Mouse (Mus musculus) kidney, embryonic 16.5 days (tissue): Measurements from ENCODE around the gene Atf6b. TPM values are rescaled to one million over a fixed set of nuclear protein-coding genes. Genes with fewer than 3 reads are reported as not detected.
A peak's percentile ranks its signal among the peaks of the same experiment; 100 is the strongest.

Experiments
- ATAC-seq: fragments of 200-750 bp; cut with Nextera tagmentation; 2 replicates; pipeline ENCODE4 v1.8.0; 2017; ENCODE audit warnings: moderate TSS enrichment; ENCODE audit not compliant: low FRiP score, low TSS enrichment
- H3K27ac ChIP-seq: fragments of 300-500 bp; sonication (generic); 2 replicates; pipeline ENCODE4 v1.5.1; 2014; ENCODE audit warnings: low read length
- H3K27me3 ChIP-seq: fragments of 300-500 bp; sonication (generic); 2 replicates; pipeline ENCODE4 v1.6.1; 2014; ENCODE audit warnings: low read length, control low read depth, mixed read lengths; ENCODE audit not compliant: insufficient read depth
- H3K36me3 ChIP-seq: fragments of 300-500 bp; sonication (generic); 2 replicates; pipeline ENCODE4 v1.6.1; 2014; ENCODE audit warnings: low read length, control low read depth, mixed read lengths; ENCODE audit not compliant: insufficient read depth
- H3K4me1 ChIP-seq: fragments of 300-500 bp; sonication (generic); 2 replicates; pipeline ENCODE4 v1.6.1; 2014; ENCODE audit warnings: low read length, control low read depth, mixed read lengths; ENCODE audit not compliant: insufficient read depth
- H3K4me2 ChIP-seq: fragments of 300-500 bp; sonication (generic); replicated peaks from 2 replicates; pipeline ENCODE4 v1.6.1; 2014; ENCODE audit warnings: low read depth, low read length
- H3K4me3 ChIP-seq: fragments of 300-500 bp; sonication (generic); 2 replicates; pipeline ENCODE4 v1.5.1; 2014; ENCODE audit warnings: mild to moderate bottlenecking, low read length
- H3K9ac ChIP-seq: fragments of 300-500 bp; sonication (generic); replicated peaks from 2 replicates; pipeline ENCODE4 v1.6.1; 2014; ENCODE audit warnings: low read length
- H3K9me3 ChIP-seq: fragments of 300-500 bp; sonication (generic); 2 replicates; pipeline ENCODE4 v1.6.1; 2016; ENCODE audit warnings: low read length, control low read depth
- WGBS: fragments of 180-500 bp; shearing (Covaris S2); extraction: QIAGEN DNeasy Blood & Tissue Kit; methylation state at CpG from one replicate; pipeline ENCODE4 v1.1.7; 2014; 5-methylcytosine and 5-hydroxymethylcytosine counted together
- polyA plus RNA-seq: library from polyadenylated mRNA; unstranded; fragments of >200 nt; fragmentation: Nextera tagmentation; extraction: Ambion mirVana; gene quantifications from 2 replicates; pipeline ENCODE4 v1.2.1, GENCODE M21; 2015

Atf6b gene
- polyA plus RNA-seq, 1 experiment from 2014 or later: 106 TPM

DNA sequence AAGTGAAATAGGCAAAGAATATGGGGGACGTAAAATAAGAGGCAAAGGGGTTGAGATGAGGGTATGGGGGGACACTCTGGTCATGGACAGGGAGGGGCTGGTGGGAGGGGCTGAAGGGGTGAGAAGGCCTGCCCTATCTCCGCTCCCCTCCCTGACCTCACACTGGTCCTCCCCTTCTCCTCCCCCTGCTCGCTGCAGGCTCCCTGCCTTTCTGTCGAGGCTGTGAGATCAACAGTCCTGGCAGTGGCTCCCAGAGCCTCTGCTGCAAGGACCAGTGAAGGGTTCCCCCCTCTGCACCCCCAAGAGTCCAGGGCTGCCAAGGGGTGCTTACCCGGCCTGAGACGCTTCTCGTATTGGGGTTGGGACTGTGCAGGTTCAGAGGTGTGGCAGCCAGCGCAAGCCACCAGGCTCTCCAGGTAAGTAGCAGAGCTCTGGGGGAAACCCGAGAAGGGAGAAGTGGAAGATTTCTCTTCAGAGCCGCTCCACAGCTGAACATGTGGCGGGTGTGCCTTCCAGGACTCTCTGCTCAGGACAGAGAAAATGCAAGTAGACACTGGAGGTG is 13.4 kb downstream of the Atf6b start:
- Histone ChIP-seq H3K27ac (no peak overlapping the region), H3K4me2 (no peak overlapping the region), H3K36me3 (no peaks in the 10 kb centered on the region), H3K4me1 (peaks cover 21% of the 10 kb centered on the region), H3K4me3 (no peak overlapping the region), H3K9ac (no peak overlapping the region), H3K9me3 (no peaks in the 10 kb centered on the region), H3K27me3 (peaks cover 24% of the 10 kb centered on the region)
- ATAC-seq: no peak
- WGBS: 29% methylated on average over 10 of the region's 11 CpGs

DNA sequence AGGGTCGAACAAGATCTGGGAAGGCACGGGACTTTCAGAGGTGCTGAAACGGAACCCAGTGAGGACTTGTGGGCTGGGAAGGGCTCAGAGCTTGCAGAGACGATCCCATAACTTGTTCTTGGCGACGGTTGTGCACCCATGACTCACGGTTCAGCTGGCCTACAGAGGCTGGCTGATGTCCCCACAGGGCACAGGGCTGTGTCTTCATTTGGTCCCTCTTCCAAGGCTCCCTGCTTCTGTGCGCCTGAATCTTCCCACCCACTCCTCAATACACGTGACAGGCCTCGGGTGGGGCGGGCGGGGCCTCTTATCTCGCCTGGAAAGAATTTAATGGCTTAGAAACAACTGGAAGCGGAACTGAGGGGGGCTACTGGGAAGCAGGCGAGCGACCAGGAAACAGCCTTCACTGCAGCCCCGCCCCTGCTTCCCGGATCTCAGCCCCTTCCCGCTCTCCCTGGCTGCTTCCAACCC is 14.2 kb downstream of the Atf6b start:
- peak overlapping the region; percentile 34; the same call in 1 of the 2 replicates for H3K9ac ChIP-seq
- peak overlapping the region; percentile 28 for H3K4me3 ChIP-seq
- no peak overlapping the region for H3K27ac ChIP-seq
- peaks cover 24% of the 10 kb centered on the region for H3K27me3 ChIP-seq
- ATAC-seq: peak; percentile 25; the same call in 1 of the 2 replicates
- 3% methylated on average over 19 of the region's 19 CpGs for WGBS
- H3K4me2 ChIP-seq: peak overlapping the region; percentile 53
- no peaks in the 10 kb centered on the region for H3K36me3 ChIP-seq
- H3K9me3 ChIP-seq: no peaks in the 10 kb centered on the region
- H3K4me1 ChIP-seq: peaks cover 14% of the 10 kb centered on the region

DNA sequence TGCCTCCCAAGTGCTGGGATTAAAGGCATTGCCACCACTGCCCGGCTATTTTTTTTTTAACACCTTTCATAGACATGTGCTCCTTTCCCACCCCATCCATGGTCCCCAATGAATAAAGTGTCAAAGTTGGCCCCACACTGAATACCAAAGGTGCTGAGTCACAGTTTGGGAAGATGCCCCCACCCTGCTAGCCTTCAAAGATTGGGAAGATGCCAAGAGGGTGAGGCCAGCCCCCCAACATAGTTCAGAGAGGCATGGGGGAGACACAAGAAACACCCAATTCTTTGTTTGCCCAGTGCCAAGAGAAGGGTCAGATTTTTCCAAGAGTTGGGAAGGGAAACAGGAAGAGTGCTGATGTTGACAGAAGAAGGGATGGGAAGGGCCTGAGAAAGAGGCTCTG is 15.5 kb downstream of the Atf6b start:
- peaks cover 14% of the 10 kb centered on the region for H3K4me1 ChIP-seq
- no peaks in the 10 kb centered on the region for H3K9me3 ChIP-seq
- no peak for ATAC-seq
- H3K27ac ChIP-seq: no peak overlapping the region
- no peaks in the 10 kb centered on the region for H3K36me3 ChIP-seq
- peaks cover 24% of the 10 kb centered on the region for H3K27me3 ChIP-seq
- no peak overlapping the region for H3K4me2 ChIP-seq
- 90% methylated on average over 1 of the region's 1 CpGs for WGBS
- no peak overlapping the region for H3K9ac ChIP-seq
- no peak overlapping the region for H3K4me3 ChIP-seq

DNA sequence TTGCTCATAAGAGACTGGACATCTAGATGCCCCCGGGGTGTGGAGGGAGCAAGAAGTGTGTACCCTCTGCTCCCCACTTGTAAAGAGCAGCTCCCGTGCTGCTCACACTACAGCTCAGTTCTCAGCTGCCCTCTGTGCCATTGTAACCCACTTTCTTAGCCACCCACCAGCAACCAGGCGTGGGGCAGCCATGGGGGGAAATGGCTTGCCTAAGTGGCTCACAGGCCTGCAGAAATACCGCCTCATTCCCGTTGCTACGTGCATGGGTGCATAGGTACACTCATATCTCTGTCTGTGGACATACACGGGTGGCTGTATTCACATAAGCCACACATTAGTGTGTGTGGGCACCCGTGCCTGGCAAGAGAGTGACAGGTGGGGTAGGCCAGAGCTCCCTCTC is 16.0 kb downstream of the Atf6b start:
- Histone ChIP-seq H3K9ac (no peak overlapping the region), H3K9me3 (no peaks in the 10 kb centered on the region), H3K27ac (no peak overlapping the region), H3K4me1 (peaks cover 14% of the 10 kb centered on the region), H3K27me3 (peaks cover 24% of the 10 kb centered on the region), H3K4me2 (no peak overlapping the region), H3K36me3 (no peaks in the 10 kb centered on the region), H3K4me3 (no peak overlapping the region)
- no peak for ATAC-seq
- 84% methylated on average over 8 of the region's 8 CpGs for WGBS

DNA sequence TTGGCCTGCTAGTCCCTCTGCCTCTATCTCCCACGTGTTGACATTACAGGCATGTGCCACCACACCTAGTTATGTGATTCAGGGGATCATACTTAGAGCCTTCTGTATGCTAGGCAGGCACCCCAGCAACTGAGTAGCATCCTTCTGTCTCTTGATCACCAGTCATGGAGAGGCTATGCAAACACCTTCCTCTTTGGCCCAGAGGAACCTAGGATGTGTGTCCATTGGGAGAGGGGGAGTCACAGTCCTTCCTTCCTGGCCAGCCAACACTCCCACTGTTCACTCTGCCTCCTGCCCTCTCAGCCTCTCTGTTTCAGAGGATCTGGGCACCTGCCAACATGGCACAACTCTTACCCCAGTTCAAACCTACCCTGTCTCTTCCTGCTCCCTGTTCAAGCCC is 16.6 kb downstream of the Atf6b start:
- Histone ChIP-seq H3K4me2 (no peak overlapping the region), H3K9me3 (no peaks in the 10 kb centered on the region), H3K9ac (no peak overlapping the region), H3K36me3 (no peaks in the 10 kb centered on the region), H3K27ac (no peak overlapping the region), H3K4me3 (no peak overlapping the region), H3K27me3 (peaks cover 24% of the 10 kb centered on the region), H3K4me1 (peaks cover 14% of the 10 kb centered on the region)
- WGBS: 58% methylated on average over 1 of the region's 1 CpGs
- ATAC-seq: no peak

DNA sequence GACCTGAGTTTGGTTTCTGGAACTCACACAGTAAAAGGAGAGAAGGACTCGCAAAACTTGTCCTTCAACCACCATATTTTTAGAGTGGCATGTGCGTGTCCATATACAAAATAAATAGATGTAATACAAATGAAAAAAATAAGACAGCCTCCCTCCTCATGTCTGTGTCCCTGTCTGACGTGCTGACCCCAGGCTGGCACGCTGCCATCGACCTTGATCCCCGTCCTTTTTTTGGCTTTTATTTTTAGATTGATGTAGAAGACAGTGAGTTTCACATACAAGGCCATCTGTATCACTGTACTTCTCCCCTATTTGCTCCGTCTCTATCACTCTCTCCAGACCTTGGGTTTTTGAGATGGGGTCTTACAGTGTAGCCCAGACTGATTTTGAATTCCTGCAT is 17.5 kb downstream of the Atf6b start:
- WGBS: 70% methylated on average over 7 of the region's 7 CpGs
- Histone ChIP-seq H3K4me3 (no peak overlapping the region), H3K27ac (no peak overlapping the region), H3K36me3 (no peaks in the 10 kb centered on the region), H3K9me3 (no peaks in the 10 kb centered on the region), H3K4me2 (no peak overlapping the region), H3K4me1 (peaks cover 14% of the 10 kb centered on the region), H3K9ac (no peak overlapping the region), H3K27me3 (peaks cover 23% of the 10 kb centered on the region)
- no peak for ATAC-seq

DNA sequence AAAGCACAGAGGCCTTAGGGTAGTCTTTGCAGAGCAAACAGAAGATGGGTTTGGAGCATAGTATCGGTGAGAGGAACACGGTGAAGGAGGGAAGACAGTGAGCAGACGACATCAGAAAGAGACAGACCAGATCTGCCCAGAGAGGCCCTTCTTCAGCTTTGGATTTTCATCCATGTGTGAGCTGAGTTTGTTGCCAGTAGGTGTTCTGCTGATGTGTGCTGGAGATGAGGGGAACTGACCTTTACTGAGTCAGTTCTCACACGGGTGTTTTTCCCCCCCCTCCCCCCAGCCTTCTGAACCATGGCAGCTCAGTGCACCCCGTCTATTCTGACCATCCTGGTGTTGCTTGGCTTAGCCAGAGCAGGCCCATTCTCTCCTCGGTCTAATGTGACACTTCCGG is 23.3 kb downstream of the Atf6b start, which contains the start of gene Tnxb:
TSS of gene Tnxb (plus strand) at position 301 of the 400 bp plus-strand sequence.
- ATAC-seq: no peak
- 61% methylated on average over 7 of the region's 7 CpGs for WGBS
- no peaks in the 10 kb centered on the region for H3K9me3 ChIP-seq
- H3K27me3 ChIP-seq: peaks cover 56% of the 10 kb centered on the region
- H3K27ac ChIP-seq: no peak within 1 kb of the TSS
- peak within 1 kb of the TSS; percentile 66 for H3K4me2 ChIP-seq
- H3K4me1 ChIP-seq: peaks cover 13% of the 10 kb centered on the region
- H3K9ac ChIP-seq: 0 out of 2 replicates have a peak within 1 kb of the TSS, but pooled peaks have one; percentile 17
- H3K4me3 ChIP-seq: peak within 1 kb of the TSS; percentile 38
- no peaks in the 10 kb centered on the region for H3K36me3 ChIP-seq

DNA sequence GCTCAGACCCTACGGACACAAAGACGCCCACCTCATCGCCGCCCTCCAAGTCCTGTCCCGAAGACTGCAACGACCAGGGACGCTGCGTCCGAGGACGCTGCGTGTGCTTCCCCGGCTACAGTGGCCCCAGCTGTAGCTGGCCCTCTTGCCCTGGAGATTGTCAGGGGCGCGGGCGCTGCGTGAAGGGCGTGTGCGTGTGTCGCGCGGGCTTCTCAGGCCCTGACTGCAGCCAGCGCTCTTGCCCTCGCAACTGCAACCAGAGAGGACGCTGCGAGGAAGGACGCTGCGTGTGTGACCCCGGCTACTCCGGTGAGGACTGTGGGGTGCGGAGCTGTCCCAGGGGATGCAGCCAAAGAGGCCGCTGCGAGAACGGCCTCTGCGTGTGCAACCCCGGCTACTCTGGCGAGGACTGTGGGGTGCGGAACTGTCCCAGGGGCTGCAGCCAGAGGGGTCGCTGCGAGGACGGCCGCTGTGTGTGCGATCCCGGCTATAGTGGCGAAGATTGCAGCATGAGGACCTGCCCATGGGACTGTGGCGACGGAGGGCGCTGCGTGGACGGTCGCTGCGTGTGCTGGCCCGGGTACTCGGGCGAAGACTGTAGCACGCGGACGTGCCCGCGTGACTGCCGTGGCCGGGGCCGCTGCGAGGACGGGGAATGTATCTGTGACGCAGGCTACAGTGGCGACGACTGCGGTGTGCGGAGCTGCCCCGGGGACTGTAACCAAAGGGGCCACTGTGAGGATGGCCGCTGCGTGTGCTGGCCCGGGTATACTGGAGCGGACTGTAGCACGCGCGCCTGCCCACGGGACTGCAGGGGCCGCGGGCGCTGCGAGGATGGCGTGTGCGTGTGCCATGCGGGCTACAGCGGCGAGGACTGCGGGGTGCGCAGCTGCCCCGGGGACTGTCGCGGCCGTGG is 24.5 kb downstream of the Atf6b start:
- H3K27ac ChIP-seq: no peak overlapping the region
- H3K27me3 ChIP-seq: peaks cover 59% of the 10 kb centered on the region
- ATAC-seq: peak; percentile 44
- WGBS: 10% methylated on average over 85 of the region's 93 CpGs
- H3K4me3 ChIP-seq: peak overlapping the region; percentile 38
- no peaks in the 10 kb centered on the region for H3K9me3 ChIP-seq
- peak overlapping the region; percentile 17 for H3K9ac ChIP-seq
- H3K4me2 ChIP-seq: peak overlapping the region; percentile 66
- H3K36me3 ChIP-seq: no peaks in the 10 kb centered on the region
- H3K4me1 ChIP-seq: peaks cover 13% of the 10 kb centered on the region

DNA sequence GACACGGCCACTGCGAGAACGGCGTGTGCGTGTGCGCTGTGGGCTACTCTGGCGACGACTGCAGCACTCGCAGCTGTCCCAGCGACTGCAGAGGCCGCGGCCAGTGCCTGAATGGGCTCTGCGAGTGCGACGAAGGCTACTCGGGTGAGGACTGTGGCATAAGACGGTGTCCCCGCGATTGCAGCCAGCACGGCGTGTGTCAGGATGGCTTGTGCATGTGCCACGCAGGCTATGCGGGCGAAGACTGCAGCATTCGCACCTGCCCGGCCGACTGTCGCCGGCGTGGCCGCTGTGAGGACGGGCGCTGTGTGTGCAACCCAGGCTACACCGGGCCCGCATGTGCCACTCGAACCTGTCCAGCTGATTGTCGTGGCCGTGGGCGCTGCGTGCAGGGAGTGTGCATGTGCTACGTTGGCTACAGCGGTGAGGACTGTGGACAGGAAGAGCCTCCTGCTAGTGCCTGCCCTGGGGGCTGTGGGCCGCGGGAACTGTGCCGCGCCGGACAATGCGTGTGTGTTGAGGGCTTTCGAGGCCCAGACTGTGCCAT is 25.4 kb downstream of the Atf6b start:
- no peaks in the 10 kb centered on the region for H3K36me3 ChIP-seq
- no peak overlapping the region for H3K27ac ChIP-seq
- no peaks in the 10 kb centered on the region for H3K9me3 ChIP-seq
- 30% methylated on average over 49 of the region's 49 CpGs for WGBS
- peak overlapping the region; percentile 3 for H3K9ac ChIP-seq
- peaks cover 61% of the 10 kb centered on the region for H3K27me3 ChIP-seq
- H3K4me2 ChIP-seq: peak overlapping the region; percentile 66
- H3K4me3 ChIP-seq: peak overlapping the region; percentile 38
- H3K4me1 ChIP-seq: peaks cover 13% of the 10 kb centered on the region
- peak; percentile 17; the same call in 1 of the 2 replicates for ATAC-seq
